Mouse (Mus musculus) frontal cortex, adult (tissue): ENCODE results near the gene Dab2ip.
A peak's percentile ranks its signal among the peaks of the same experiment; 100 is the strongest.

ENCODE experiments used
- ATAC-seq: cut with Nextera tagmentation; 2 replicates; pipeline ENCODE4 v1.9.2; 2017; ENCODE audit warnings: mild to moderate bottlenecking, moderate library complexity, mixed read lengths; ENCODE audit not compliant: low TSS enrichment

Dab2ip gene

GRCm38 (mm10) chr2:35750533-35751141 is 192.6 kb downstream of the Dab2ip start:
- no peak for ATAC-seq

- ATAC-seq: no peak
Observed at GRCm38 (mm10) chr2:35751781-35752505, 193.9 kb downstream of the Dab2ip start.

- ATAC-seq: peak; percentile 21; the same call in 1 of the 2 replicates
Observed at GRCm38 (mm10) chr2:35756467-35756866, 198.4 kb downstream of the Dab2ip start.

- ATAC-seq: peak; percentile 18; the same call in 1 of the 2 replicates
Observed at GRCm38 (mm10) chr2:35760352-35760751, 202.3 kb downstream of the Dab2ip start.

- no peak for ATAC-seq
Observed at GRCm38 (mm10) chr2:35760867-35761266, 202.8 kb downstream of the Dab2ip start.

- no peak for ATAC-seq
Observed at GRCm38 (mm10) chr2:35761458-35761857, 203.4 kb downstream of the Dab2ip start.

- no peak for ATAC-seq
Observed at GRCm38 (mm10) chr2:35763818-35764217, 205.8 kb downstream of the Dab2ip start.

- ATAC-seq: no peak
Observed at GRCm38 (mm10) chr2:35764328-35764727, 206.3 kb downstream of the Dab2ip start.

GRCm38 (mm10) chr2:35767834-35768537 is 209.9 kb downstream of the Dab2ip start:
- peak; percentile 81 for ATAC-seq

- ATAC-seq: peak; percentile 77
Observed at GRCm38 (mm10) chr2:35768538-35769238, 210.6 kb downstream of the Dab2ip start.

GRCm38 (mm10) chr2:35769398-35769797 is 211.3 kb downstream of the Dab2ip start:
- peak; percentile 24 for ATAC-seq

GRCm38 (mm10) chr2:35770541-35770940 is 212.5 kb downstream of the Dab2ip start:
- peak; percentile 18 for ATAC-seq

- peak; percentile 76 for ATAC-seq
Observed at GRCm38 (mm10) chr2:35775651-35776055, 217.6 kb downstream of the Dab2ip start.

GRCm38 (mm10) chr2:35776935-35777334 is 218.9 kb downstream of the Dab2ip start:
- peak; percentile 48 for ATAC-seq

- ATAC-seq: peak; percentile 58
Observed at GRCm38 (mm10) chr2:35779266-35779665, 221.2 kb downstream of the Dab2ip start.
